Mouse (Mus musculus): ENCODE measurements around the gene Gcm1.

DNA sequence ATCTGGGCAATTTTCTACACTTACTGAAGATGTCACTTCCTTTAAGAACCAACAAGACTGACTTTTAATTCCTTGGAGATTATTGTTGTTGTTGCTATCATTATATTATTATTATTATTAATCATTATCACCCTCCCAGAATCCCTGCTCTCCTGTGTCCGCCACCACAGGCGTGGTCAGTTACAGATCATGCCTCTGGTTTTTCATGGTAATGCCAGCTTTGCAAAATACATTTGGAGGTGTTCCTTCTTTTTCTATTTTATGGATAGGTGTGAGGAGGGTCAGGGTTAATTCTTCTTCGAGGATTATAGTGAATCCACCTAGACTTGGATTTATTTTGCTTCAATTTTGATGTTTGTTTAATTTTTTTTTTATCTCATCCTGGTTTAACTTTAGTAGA lies 23.5 kb downstream of the Gcm1 start:
- TF ChIP-seq CTCF (IDR thresholded peaks at IDR 0.05) = no peak
- no peak for TF ChIP-seq EP300 (IDR thresholded peaks at IDR 0.05)
